Mouse (Mus musculus): ENCODE measurements around the gene Pbx1.

DNA sequence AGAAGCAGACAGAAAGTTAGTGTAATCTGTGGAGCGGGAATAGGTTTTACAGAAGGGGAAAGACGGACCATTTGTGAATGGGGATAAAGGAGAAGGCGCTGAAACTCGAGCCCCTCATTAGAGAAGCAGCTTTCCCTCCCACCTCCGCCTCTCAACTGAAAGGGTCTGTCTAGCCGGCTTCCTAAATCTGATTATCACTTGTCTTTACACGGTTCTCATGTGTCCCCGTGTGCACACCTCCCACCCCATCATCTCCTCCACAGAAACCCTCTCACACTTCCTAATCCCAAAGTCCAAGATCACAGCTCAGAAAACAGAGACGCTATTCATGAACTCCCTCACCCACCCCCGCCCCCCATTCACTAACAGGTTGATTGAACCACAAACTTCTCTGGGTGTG is 21.5 kb downstream of the Pbx1 start:
- TF ChIP-seq CHD2 (IDR thresholded peaks at IDR 0.05; ENCODE audit: low read depth, low read length) (no peak), ZNF384 (IDR thresholded peaks at IDR 0.05; ENCODE audit: low read depth, low read length) (no peak)

All from ES-E14 (cell line).